Mouse (Mus musculus) ovary, adult 2 months (tissue): ENCODE measurements around the gene Dip2b. TPM values are rescaled to one million over a fixed set of nuclear protein-coding genes. Genes with fewer than 3 reads are reported as not detected.

Experiments used
- polyA plus RNA-seq: library from polyadenylated mRNA; depleted of rRNA; stranded (reverse); fragments of >200 nt; gene quantifications from 2 replicates; pipeline ENCODE4 v1.2.3, GENCODE M21; 2012; rRNA removed

Dip2b gene
- polyA plus RNA-seq, result 8.1 and 10.6 TPM in 2 replicates

DNA sequence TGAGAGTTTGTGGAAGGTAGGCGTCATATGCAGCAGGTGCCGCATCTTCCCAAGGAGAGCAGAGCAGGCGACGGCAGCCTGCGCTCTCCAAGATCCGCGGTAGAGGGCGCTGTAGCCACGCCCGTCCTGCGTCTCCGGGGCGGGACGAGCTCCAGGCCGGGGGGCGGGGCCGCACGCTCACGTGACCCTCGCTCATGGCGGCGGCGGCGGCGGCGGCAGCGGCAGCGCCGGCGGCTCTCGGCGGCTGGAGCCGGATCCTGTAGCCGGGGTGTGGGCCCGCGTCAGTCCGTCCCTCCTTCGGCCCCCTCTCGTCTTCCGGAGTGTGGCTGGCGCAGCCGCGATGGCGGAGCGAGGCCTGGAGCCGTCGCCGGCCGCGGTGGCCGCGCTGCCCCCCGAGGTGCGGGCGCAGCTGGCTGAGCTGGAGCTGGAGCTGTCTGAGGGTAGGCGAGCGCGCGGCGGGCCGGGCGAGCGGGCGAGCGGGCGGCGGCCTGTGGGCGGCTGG lies at the start of gene Dip2b:
Gene Dip2b (plus strand): TSS at position 195 of the 502 bp plus-strand sequence.

DNA sequence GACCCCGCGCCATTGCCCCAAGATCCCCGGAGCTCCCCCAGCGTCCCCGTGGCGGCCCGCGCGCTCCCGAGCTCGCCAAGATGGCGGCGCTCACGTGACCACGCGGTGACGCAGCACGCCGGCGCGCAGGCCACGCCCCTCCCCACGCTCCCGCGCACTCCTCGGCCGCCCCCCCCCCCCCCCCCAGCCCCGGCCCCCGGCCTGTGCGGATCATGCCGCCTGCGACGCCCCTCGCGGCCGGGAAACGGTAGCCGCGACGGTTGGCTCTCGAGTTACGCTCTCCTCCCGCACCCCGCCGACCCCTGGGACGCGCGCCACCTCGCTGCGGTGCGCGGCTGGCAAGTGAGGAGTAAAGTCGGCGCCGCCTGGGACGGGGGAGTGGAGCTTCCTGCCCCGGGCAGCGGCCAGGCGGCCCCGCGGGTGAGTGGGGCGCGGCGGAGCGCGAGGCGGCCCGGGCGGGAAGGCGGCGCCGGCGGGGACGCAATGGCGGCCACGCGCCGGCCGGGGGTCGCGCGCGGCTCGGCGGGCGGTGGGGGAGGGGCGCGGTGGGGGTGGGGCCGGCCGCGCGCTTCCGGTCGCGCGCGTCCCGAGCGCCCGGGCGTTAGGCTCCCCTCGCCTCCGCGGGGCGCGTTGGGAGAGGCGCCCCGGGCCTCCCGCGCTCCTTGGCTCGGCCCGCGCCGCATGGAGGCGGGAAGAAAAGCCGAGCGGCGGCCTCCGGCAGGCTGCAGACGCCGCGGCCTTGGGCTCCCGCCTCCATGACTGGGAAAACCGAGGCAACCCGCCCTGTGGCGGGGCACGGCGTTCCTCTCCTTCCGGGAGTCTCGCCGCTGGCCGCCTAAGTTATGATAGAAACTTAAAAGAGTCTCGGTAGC lies 189.4 kb downstream of the Dip2b start, which contains the start of gene Atf1:
Gene Atf1 (plus strand): TSS at position 157 of the 872 bp plus-strand sequence.

Other genes with a start within 250 kb of the Dip2b start
- 15.8 and 19.7 TPM in 2 replicates for gene Lima1, start 163.2 kb upstream of the Dip2b start, polyA plus RNA-seq
- gene Fam186a, start 71.6 kb upstream of the Dip2b start, polyA plus RNA-seq, result 0.06 and 0.09 TPM in 2 replicates
- 61.8 and 84.7 TPM in 2 replicates for gene Larp4, start 68.6 kb upstream of the Dip2b start, polyA plus RNA-seq
- 56.4 and 85.6 TPM in 2 replicates for gene Atf1, start 189.2 kb downstream of the Dip2b start, polyA plus RNA-seq
- not detected in 2 replicates for gene Tmprss12, start 242.2 kb downstream of the Dip2b start, polyA plus RNA-seq